Mouse (Mus musculus): Measurements from ENCODE around the gene 9030025P20Rik.

DNA sequence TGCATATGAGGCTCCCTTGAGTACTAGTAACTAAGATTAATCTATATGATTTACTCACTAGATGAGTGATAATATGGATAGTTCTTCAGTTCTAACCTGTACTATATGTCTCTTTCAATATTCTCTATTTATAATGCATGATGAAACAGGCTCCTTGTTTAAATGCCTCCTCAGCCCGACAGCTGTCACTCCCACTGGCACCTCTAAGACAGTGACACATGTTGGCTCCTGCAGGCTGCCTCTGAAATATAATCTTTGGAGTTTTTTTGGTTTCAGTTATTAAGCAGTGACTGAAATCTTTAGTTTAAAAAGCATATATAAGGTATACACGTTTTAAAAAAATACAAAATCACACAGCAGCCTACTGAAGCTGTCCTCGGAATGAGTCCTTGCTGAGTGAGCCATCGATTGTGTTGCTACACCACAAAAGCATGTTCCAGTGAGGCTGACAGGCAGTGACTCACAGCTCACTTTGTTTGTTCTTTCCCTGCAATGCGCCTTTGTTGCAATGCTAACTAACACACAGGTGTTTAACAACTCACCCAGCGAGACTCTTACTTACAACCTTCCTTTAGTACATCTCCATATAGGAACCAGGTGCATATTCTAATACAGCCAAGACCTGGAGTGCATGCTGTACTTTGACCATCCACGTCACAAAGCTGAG, 29.0 kb upstream of the 9030025P20Rik start:
- TF ChIP-seq CTCF (conservative IDR thresholded peaks at IDR 0.05; ENCODE audit: low read length) (no peak), NANOG (IDR thresholded peaks at IDR 0.05; ENCODE audit: borderline replicate concordance, low read length) (no peak)

Measured in E14TG2a.4 (cell line).